Mouse (Mus musculus) left cerebral cortex, postnatal 36 days (tissue): Measurements from ENCODE around the gene Vapa. TPM values are rescaled to one million over a fixed set of nuclear protein-coding genes. Genes with fewer than 3 reads are reported as not detected.

Source experiments
- DNase-seq, 2 experiments: peaks; one replicate each; pipeline ENCODE4 v3.0.0; 2021 to 2022; ENCODE audit warnings: low spot score in 2 of 2, mixed read lengths in 1 of 2
- intact Hi-C: fragments of 180-260 bp; cut with DNase I; formaldehyde crosslinking; loops from one replicate; pipeline ENCODE4 v1.15.1; 2025
- total RNA-seq, 2 experiments: library from RNA; stranded (reverse); gene quantifications; 2 replicates each; pipeline ENCODE4 v1.2.3; 2021

The Vapa gene
- total RNA-seq = 100 to 1,000 TPM; 157 to 164 TPM

- intact Hi-C loops = loop anchor here (2.0 to 5.0 kb wide), 3 partner anchors 29 to 169 kb away; partner anchors contain the start of genes Ppp4r1 and Txndc2
- DNase-seq = peak; percentile 97 to 99
Observed at GRCm38 (mm10) chr17:65613463-65614412, at the start of gene Vapa. Gene Vapa (minus strand): TSS chr17:65613555.

- no peak for DNase-seq
- intact Hi-C loops = no loop called here
Observed at GRCm38 (mm10) chr17:65662662-65663061, 49.3 kb upstream of the Vapa start.

- no peak for DNase-seq
- intact Hi-C loops = no loop called here
Observed at GRCm38 (mm10) chr17:65658416-65658815, 45.1 kb upstream of the Vapa start.

- no peak for DNase-seq
- intact Hi-C loops = no loop called here
Observed at GRCm38 (mm10) chr17:65657958-65658357, 44.6 kb upstream of the Vapa start.

- no peak for DNase-seq
- intact Hi-C loops = no loop called here
Observed at GRCm38 (mm10) chr17:65656731-65657130, 43.4 kb upstream of the Vapa start.

GRCm38 (mm10) chr17:65656076-65656475 is 42.7 kb upstream of the Vapa start:
- intact Hi-C loops = no loop called here

GRCm38 (mm10) chr17:65655608-65656007 is 42.3 kb upstream of the Vapa start:
- no peak for DNase-seq
- intact Hi-C loops = no loop called here

More at GRCm38 (mm10) chr17:65656076-65656475, 42.7 kb upstream of the Vapa start:
- no peak for DNase-seq

GRCm38 (mm10) chr17:65650598-65650997 is 37.2 kb upstream of the Vapa start:
- intact Hi-C loops = no loop called here
- no peak for DNase-seq

- intact Hi-C loops = no loop called here
Observed at GRCm38 (mm10) chr17:65649175-65649493, 35.8 kb upstream of the Vapa start.

GRCm38 (mm10) chr17:65648371-65649174 is 35.2 kb upstream of the Vapa start:
- DNase-seq = no peak
- intact Hi-C loops = no loop called here

More at GRCm38 (mm10) chr17:65649175-65649493, 35.8 kb upstream of the Vapa start:
- no peak for DNase-seq

- intact Hi-C loops = no loop called here
- no peak for DNase-seq
Observed at GRCm38 (mm10) chr17:65647961-65648360, 34.6 kb upstream of the Vapa start.

GRCm38 (mm10) chr17:65647226-65647625 is 33.9 kb upstream of the Vapa start:
- no peak for DNase-seq
- intact Hi-C loops = no loop called here

- intact Hi-C loops = loop anchor here (2.0 kb wide), 1 partner anchor 29 kb away; no protein-coding TSS in a partner anchor
Observed at GRCm38 (mm10) chr17:65643579-65643978, 30.2 kb upstream of the Vapa start.

GRCm38 (mm10) chr17:65643051-65643521 is 29.7 kb upstream of the Vapa start:
- peak; percentile 69 for DNase-seq
- intact Hi-C loops = loop anchor here (2.0 kb wide), 1 partner anchor 28 kb away; no protein-coding TSS in a partner anchor

More at GRCm38 (mm10) chr17:65643579-65643978, 30.2 kb upstream of the Vapa start:
- DNase-seq = no peak

GRCm38 (mm10) chr17:65642578-65642991 is 29.2 kb upstream of the Vapa start:
- intact Hi-C loops = loop anchor here (2.0 kb wide), 1 partner anchor 28 kb away; no protein-coding TSS in a partner anchor
- no peak for DNase-seq

- intact Hi-C loops = loop anchor here (2.0 kb wide), 1 partner anchor 27 kb away; no protein-coding TSS in a partner anchor
- DNase-seq = no peak
Observed at GRCm38 (mm10) chr17:65641734-65642218, 28.4 kb upstream of the Vapa start, which contains the start of gene Txndc2. Gene Txndc2 (minus strand): TSS chr17:65642168.

GRCm38 (mm10) chr17:65639144-65639543 is 25.8 kb upstream of the Vapa start:
- no peak for DNase-seq
- intact Hi-C loops = no loop called here

GRCm38 (mm10) chr17:65635715-65636360 is 22.5 kb upstream of the Vapa start:
- no peak for DNase-seq
- intact Hi-C loops = no loop called here

- DNase-seq = no peak
- intact Hi-C loops = no loop called here
Observed at GRCm38 (mm10) chr17:65629943-65630342, 16.6 kb upstream of the Vapa start.
